ENCODE assay signal across 23 mouse cellular contexts in genomic region chr19:46930026-46930425, GRCm38 (mm10).
A peak's percentile ranks its signal among the peaks of the same experiment; 100 is the strongest.
DNase-seq lines count a peak whose midpoint lies in the region; ATAC-seq and TF ChIP-seq lines count a peak whose summit lies in the region.
"Had no signal": no experiment of that assay in that cellular context is flagged by ENCODE, and none has a peak within 500 bp of the region (broad histone marks: within the 10 kb centered on the region; RNA-seq: fewer than 3 reads in every experiment).

No protein-coding gene starts in this region.

- no peaks in the 10 kb centered on the region for H3K27me3 ChIP-seq in heart, embryonic 15.5 days
- H3K27me3 ChIP-seq: embryonic facial prominence, embryonic 12.5 days; forebrain, embryonic 12.5 days; intestine, embryonic 15.5 days; liver, embryonic 15.5 days; midbrain, embryonic 12.5 days; Patski had no signal

- no peak overlapping the region for H3K9ac ChIP-seq in heart, embryonic 15.5 days
- H3K9ac ChIP-seq: embryonic facial prominence, embryonic 12.5 days; forebrain, embryonic 12.5 days; intestine, embryonic 15.5 days; liver, embryonic 15.5 days; midbrain, embryonic 12.5 days had no signal

- no peaks in the 10 kb centered on the region for H3K9me3 ChIP-seq in heart, embryonic 15.5 days (replicated peaks)
- H3K9me3 ChIP-seq: embryonic facial prominence, embryonic 12.5 days; forebrain, embryonic 12.5 days; hindbrain, embryonic 10.5 days; intestine, embryonic 15.5 days; limb, embryonic 10.5 days; liver, embryonic 15.5 days; midbrain, embryonic 12.5 days had no signal

- peak overlapping the region; percentile 83 for H3K27ac ChIP-seq in heart, embryonic 15.5 days
- peak overlapping the region; percentile 63; the same call in 1 of the 2 replicates for H3K27ac ChIP-seq in layer of hippocampus, adult 2 months
- H3K27ac ChIP-seq in macrophage: 0 out of 2 replicates have a peak overlapping the region, but pooled peaks have one; percentile 42
- H3K27ac ChIP-seq: forebrain, embryonic 12.5 days; hindbrain, embryonic 10.5 days; intestine, embryonic 15.5 days; limb, embryonic 10.5 days; liver, embryonic 15.5 days; midbrain, embryonic 12.5 days; stomach, postnatal 0 days had no signal

- peak; percentile 21 for DNase-seq in gastrocnemius, adult 18-20 months (ENCODE audit: low spot score)
- no peak for DNase-seq in gastrocnemius, postnatal 36 days
- no peak for DNase-seq in heart, adult 11 months
- no peak for DNase-seq in layer of hippocampus, adult 2 months (ENCODE audit: low spot score in 2 of 2)
- no peak for DNase-seq in layer of hippocampus, postnatal 25 days (ENCODE audit: extremely low spot score in 1 of 2, low spot score in 1 of 2)
- DNase-seq in urinary bladder, postnatal 25 days (ENCODE audit: low spot score): no peak
- DNase-seq: cerebellum, adult 18-20 months; cerebellum, postnatal 14 days; kidney, adult 8-10 months; liver; lung, postnatal 14 days had no signal

- no peak for ATAC-seq in heart, embryonic 15.5 days (replicated peaks; ENCODE audit: insufficient number of reproducible peaks, insufficient read depth, low FRiP score, low read depth)
- ATAC-seq: hindbrain, embryonic 16.5 days; intestine, embryonic 15.5 days; Patski had no signal

- WGBS in heart, embryonic 15.5 days: 71% methylated on average over 5 of the region's 5 CpGs
- 90% methylated on average over 5 of the region's 5 CpGs for WGBS in macrophage (ENCODE audit: missing documents)

- no peak overlapping the region for H3K4me2 ChIP-seq in heart, embryonic 15.5 days
- H3K4me2 ChIP-seq: embryonic facial prominence, embryonic 12.5 days; forebrain, embryonic 12.5 days; intestine, embryonic 15.5 days; liver, embryonic 15.5 days; midbrain, embryonic 12.5 days had no signal

- peaks cover 87% of the 10 kb centered on the region for H3K79me2 ChIP-seq in macrophage (ENCODE audit: inconsistent target)

- no peak overlapping the region for H3K4me3 ChIP-seq in heart, embryonic 15.5 days
- H3K4me3 ChIP-seq in layer of hippocampus, adult 2 months: no peak overlapping the region
- no peak overlapping the region for H3K4me3 ChIP-seq in macrophage (ENCODE audit: inconsistent target)
- H3K4me3 ChIP-seq: embryonic facial prominence, embryonic 12.5 days; forebrain, embryonic 12.5 days; hindbrain, embryonic 10.5 days; intestine, embryonic 15.5 days; limb, embryonic 10.5 days; liver, embryonic 15.5 days; midbrain, embryonic 12.5 days had no signal

- no peak for TF ChIP-seq CTCF in layer of hippocampus, adult 2 months (conservative IDR thresholded peaks at IDR 0.05)

- no peaks in the 10 kb centered on the region for H3K36me3 ChIP-seq in heart, embryonic 15.5 days
- H3K36me3 ChIP-seq in macrophage (ENCODE audit: inconsistent target): no peaks in the 10 kb centered on the region
- H3K36me3 ChIP-seq: embryonic facial prominence, embryonic 12.5 days; forebrain, embryonic 12.5 days; hindbrain, embryonic 10.5 days; intestine, embryonic 15.5 days; limb, embryonic 10.5 days; midbrain, embryonic 12.5 days had no signal

- peaks cover 71% of the 10 kb centered on the region for H3K4me1 ChIP-seq in heart, embryonic 15.5 days (replicated peaks)
- H3K4me1 ChIP-seq: intestine, embryonic 15.5 days; limb, embryonic 10.5 days; midbrain, embryonic 12.5 days had no signal

- intact Hi-C loops in gastrocnemius, postnatal 36 days (cut with DNase I): loop anchor here (5.0 kb wide), 1 partner anchor 47 kb away; no protein-coding TSS in a partner anchor
